22 mouse cellular contexts compared by ENCODE assay signal in the genomic region with DNA sequence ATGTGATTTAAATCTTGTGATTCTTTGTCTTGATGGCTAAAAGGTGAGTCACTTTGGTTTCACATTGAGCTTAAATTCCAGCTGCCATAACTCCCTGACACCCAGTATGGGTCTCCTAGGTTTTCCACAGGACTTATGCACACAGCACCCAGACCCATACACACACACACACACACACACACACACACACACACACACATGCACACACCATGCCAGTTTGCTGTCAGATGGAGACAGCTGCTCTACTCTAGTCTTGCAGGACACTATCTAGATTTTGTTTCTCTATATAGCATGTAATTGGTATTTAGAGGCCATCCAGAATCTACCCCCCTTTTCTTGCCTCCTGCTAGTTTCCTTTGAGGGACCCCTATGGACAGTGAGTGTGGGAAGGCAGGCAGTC. TPM values are rescaled to one million over a fixed set of nuclear protein-coding genes. Genes with fewer than 3 reads are reported as not detected.
A peak's percentile ranks its signal among the peaks of the same experiment; 100 is the strongest.
DNase-seq lines count a peak whose midpoint lies in the region; ATAC-seq and TF ChIP-seq lines count a peak whose summit lies in the region.
"Had no signal": no experiment of that assay in that cellular context is flagged by ENCODE, and none has a peak within 500 bp of the region (broad histone marks: within the 10 kb centered on the region; RNA-seq: fewer than 3 reads in every experiment).

No protein-coding gene starts in this region.

- H3K9me3 ChIP-seq in limb, embryonic 13.5 days: no peaks in the 10 kb centered on the region
- no peaks in the 10 kb centered on the region for H3K9me3 ChIP-seq in limb, embryonic 10.5 days (replicated peaks)
- H3K9me3 ChIP-seq in intestine, embryonic 16.5 days (ENCODE audit: control insufficient read depth, low read length): no peaks in the 10 kb centered on the region
- H3K9me3 ChIP-seq: G1E had no signal

- H3K36me3 ChIP-seq in limb, embryonic 13.5 days: no peaks in the 10 kb centered on the region
- H3K36me3 ChIP-seq in limb, embryonic 10.5 days: no peaks in the 10 kb centered on the region; the same call in 1 of the 2 replicates
- H3K36me3 ChIP-seq in myocyte (ENCODE audit: control insufficient read depth, insufficient read depth): peaks cover 7% of the 10 kb centered on the region
- H3K36me3 ChIP-seq in intestine, embryonic 16.5 days (ENCODE audit: control insufficient read depth, insufficient read depth, low read length): no peaks in the 10 kb centered on the region
- H3K36me3 ChIP-seq: G1E had no signal

- no peak overlapping the region for H3ac ChIP-seq in myocyte (ENCODE audit: control insufficient read depth, insufficient read length)

- 0 out of 2 replicates have a peak, but pooled peaks have one; percentile 25 for ATAC-seq in limb, embryonic 13.5 days (ENCODE audit: low FRiP score, low read depth)
- no peak for ATAC-seq in intestine, embryonic 16.5 days
- ATAC-seq: activated CD4-positive, CD25-positive, alpha-beta regulatory T cell, adult 4 months; CD4-positive, CD25-positive, alpha-beta regulatory T cell, adult 4 months; Patski had no signal

- no peaks in the 10 kb centered on the region for H3K79me2 ChIP-seq in myocyte (ENCODE audit: control insufficient read depth, insufficient read depth)

- no peaks in the 10 kb centered on the region for H3K4me1 ChIP-seq in limb, embryonic 13.5 days
- 0 out of 2 replicates have a peak, but pooled peaks cover 5% of the 10 kb centered on the region for H3K4me1 ChIP-seq in limb, embryonic 10.5 days
- no peaks in the 10 kb centered on the region for H3K4me1 ChIP-seq in intestine, embryonic 16.5 days (ENCODE audit: control insufficient read depth, insufficient read depth, low read length)

- peaks cover 10% of the 10 kb centered on the region for H3K27me3 ChIP-seq in limb, embryonic 13.5 days
- H3K27me3 ChIP-seq in limb, embryonic 10.5 days (ENCODE audit: low read depth, poor library complexity, severe bottlenecking): peaks cover 12% of the 10 kb centered on the region
- no peaks in the 10 kb centered on the region for H3K27me3 ChIP-seq in myocyte (ENCODE audit: control insufficient read depth, insufficient read depth, insufficient read length)
- no peaks in the 10 kb centered on the region for H3K27me3 ChIP-seq in intestine, embryonic 16.5 days (replicated peaks; ENCODE audit: control insufficient read depth, insufficient read depth, low read length)
- H3K27me3 ChIP-seq: CH12.LX, Patski had no signal

- TF ChIP-seq POLR2A in myocyte (IDR thresholded peaks at IDR 0.05; ENCODE audit: insufficient read length, low read depth): no peak

- H3K4me2 ChIP-seq in limb, embryonic 13.5 days (replicated peaks): no peak overlapping the region
- H3K4me2 ChIP-seq in myocyte (ENCODE audit: low read depth): no peak overlapping the region
- H3K4me2 ChIP-seq in intestine, embryonic 16.5 days (ENCODE audit: low read depth, low read length): no peak overlapping the region

- DNase-seq in limb, embryonic 10.5 days (ENCODE audit: low spot score): no peak
- peak; percentile 57 for DNase-seq in 3T3-L1 (ENCODE audit: low read depth, low spot score)
- no peak for DNase-seq in retina, embryonic 14.5 days (ENCODE audit: low spot score)
- DNase-seq: adrenal gland, adult 2 months; adrenal gland, adult 8-10 months; adrenal gland, postnatal 10 days; adrenal gland, postnatal 14 days; adrenal gland, postnatal 25 days; adrenal gland, postnatal 36 days; B cell, adult 2 months; cerebellum, adult 11 months; cerebellum, adult 11-12 months; cerebellum, adult 18-20 months; cerebellum, adult 2 months had no signal

- H3K9ac ChIP-seq in limb, embryonic 13.5 days: no peak overlapping the region
- H3K9ac ChIP-seq in intestine, embryonic 16.5 days (ENCODE audit: low read depth, low read length): no peak overlapping the region

- no peak overlapping the region for H3K4me3 ChIP-seq in limb, embryonic 13.5 days
- H3K4me3 ChIP-seq in limb, embryonic 10.5 days: no peak overlapping the region
- H3K4me3 ChIP-seq in myocyte: no peak overlapping the region
- no peak overlapping the region for H3K4me3 ChIP-seq in intestine, embryonic 16.5 days (ENCODE audit: low read length)

- no peak overlapping the region for H3K27ac ChIP-seq in limb, embryonic 13.5 days
- H3K27ac ChIP-seq in limb, embryonic 10.5 days: no peak overlapping the region
- H3K27ac ChIP-seq in intestine, embryonic 16.5 days (ENCODE audit: low read length): no peak overlapping the region

TF ChIP-seq in myocyte, 11 proteins besides CTCF, POLR2A, EP300 and RAD21:
- TF ChIP-seq MYOD1 (IDR thresholded peaks at IDR 0.05; ENCODE audit: control insufficient read depth in 1 of 3, insufficient read length in 2 of 3, low read depth in 2 of 3) (peak in 2 of 3 experiments; percentile 84 to 85), CEBPB (IDR thresholded peaks at IDR 0.05; ENCODE audit: insufficient read depth, poor library complexity, severe bottlenecking) (no peak), E2F4 (IDR thresholded peaks at IDR 0.05; ENCODE audit: insufficient read depth) (no peak), SRF (IDR thresholded peaks at IDR 0.05; ENCODE audit: control insufficient read depth, insufficient read length, low read depth) (no peak), REST (IDR thresholded peaks at IDR 0.05; ENCODE audit: insufficient read depth, insufficient read length) (no peak), MYOG (IDR thresholded peaks at IDR 0.05; ENCODE audit: control insufficient read depth in 1 of 3, insufficient read depth in 1 of 3, insufficient read length in 2 of 3, low read depth in 2 of 3) (peak in 2 of 3 experiments; percentile 66 to 82), POLR2AphosphoS2 (IDR thresholded peaks at IDR 0.05; ENCODE audit: insufficient read length, low read depth) (no peak), TCF12 (IDR thresholded peaks at IDR 0.05; ENCODE audit: insufficient read depth, poor library complexity, severe bottlenecking) (peak; percentile 6), MAX (IDR thresholded peaks at IDR 0.05; ENCODE audit: low read depth) (no peak)
TF ChIP-seq in myocyte: peak in this region for 3.

RNA-seq across cellular contexts. Expression of a gene that starts 5.4 kb away (rescaled TPM):
- 0.94 and 1.2 TPM in 2 replicates for polyA plus RNA-seq in limb, embryonic 13.5 days (2015; fragmentation: Nextera tagmentation; extraction: Ambion mirVana)
- 0.60 and 0.73 TPM in 2 replicates for polyA plus RNA-seq in limb, embryonic 10.5 days (2016; fragmentation: Nextera tagmentation; extraction: Ambion mirVana)
- polyA plus RNA-seq in myocyte (2012; fragmentation: generic; extraction: Trizol): 0.22 TPM
- polyA plus RNA-seq in intestine, embryonic 16.5 days (2015; fragmentation: Nextera tagmentation; extraction: Ambion mirVana): 0.22 and 0.42 TPM in 2 replicates
- polyA plus RNA-seq: CD4-positive, CD25-positive, alpha-beta regulatory T cell, adult 4 months; G1E had no signal

RNA-seq across cellular contexts. Expression of a gene that starts 24.0 kb away (rescaled TPM):
- 14.9 and 17.1 TPM in 2 replicates for polyA plus RNA-seq in limb, embryonic 13.5 days (2015; fragmentation: Nextera tagmentation; extraction: Ambion mirVana)
- 16.2 and 17.4 TPM in 2 replicates for polyA plus RNA-seq in limb, embryonic 10.5 days (2016; fragmentation: Nextera tagmentation; extraction: Ambion mirVana)
- 78.2 TPM for polyA plus RNA-seq in myocyte (2012; fragmentation: generic; extraction: Trizol)
- 20.6 and 22.9 TPM in 2 replicates for polyA plus RNA-seq in intestine, embryonic 16.5 days (2015; fragmentation: Nextera tagmentation; extraction: Ambion mirVana)

RNA-seq across cellular contexts. Expression of a gene that starts 24.3 kb away (rescaled TPM):
- polyA plus RNA-seq in limb, embryonic 13.5 days (2015; fragmentation: Nextera tagmentation; extraction: Ambion mirVana): 94.0 and 98.4 TPM in 2 replicates
- polyA plus RNA-seq in limb, embryonic 10.5 days (2016; fragmentation: Nextera tagmentation; extraction: Ambion mirVana): 75.8 and 75.9 TPM in 2 replicates
- polyA plus RNA-seq in myocyte (2012; fragmentation: generic; extraction: Trizol): 86.5 TPM
- polyA plus RNA-seq in intestine, embryonic 16.5 days (2015; fragmentation: Nextera tagmentation; extraction: Ambion mirVana): 93.1 and 94.5 TPM in 2 replicates

RNA-seq across cellular contexts. Expression of a gene that starts 24.4 kb away (rescaled TPM):
- polyA plus RNA-seq in limb, embryonic 13.5 days (2015; fragmentation: Nextera tagmentation; extraction: Ambion mirVana): 11.6 and 11.7 TPM in 2 replicates
- 21.6 and 21.9 TPM in 2 replicates for polyA plus RNA-seq in limb, embryonic 10.5 days (2016; fragmentation: Nextera tagmentation; extraction: Ambion mirVana)
- 2.3 TPM for polyA plus RNA-seq in myocyte (2012; fragmentation: generic; extraction: Trizol)
- polyA plus RNA-seq in intestine, embryonic 16.5 days (2015; fragmentation: Nextera tagmentation; extraction: Ambion mirVana): 5.5 and 7.0 TPM in 2 replicates

RNA-seq across cellular contexts. Expression of a gene that starts 35.9 kb away (rescaled TPM):
- polyA plus RNA-seq in limb, embryonic 13.5 days (2015; fragmentation: Nextera tagmentation; extraction: Ambion mirVana): 9.9 and 10.5 TPM in 2 replicates
- 3.4 and 4.0 TPM in 2 replicates for polyA plus RNA-seq in limb, embryonic 10.5 days (2016; fragmentation: Nextera tagmentation; extraction: Ambion mirVana)
- 73.0 TPM for polyA plus RNA-seq in myocyte (2012; fragmentation: generic; extraction: Trizol)
- 34.6 and 38.0 TPM in 2 replicates for polyA plus RNA-seq in intestine, embryonic 16.5 days (2015; fragmentation: Nextera tagmentation; extraction: Ambion mirVana)
- polyA plus RNA-seq: activated CD4-positive, CD25-positive, alpha-beta regulatory T cell, adult 4 months; CD4-positive, CD25-positive, alpha-beta regulatory T cell, adult 4 months had no signal
